Mouse (Mus musculus) c-Kit-positive CD71-positive TER-119-positive erythroid progenitor cells, embryonic 14.5 days (primary cell): ENCODE measurements around the gene Pip5k1b.
A peak's percentile ranks its signal among the peaks of the same experiment; 100 is the strongest.
"Not testable (repeated sequence)": the region's sequence is repeated elsewhere in the genome, so short reads cannot be mapped to it uniquely, and the experiment has no call there.

ENCODE experiments used
- DNase-seq: peaks from one replicate; pipeline ENCODE4 v3.0.0-alpha.2; 2013; ENCODE audit warnings: low spot score

Gene Pip5k1b

GRCm38 (mm10) chr19:24555466-24555903, at the start of gene Pip5k1b:
Gene Pip5k1b, minus strand, starts transcription at chr19:24555872.
- DNase-seq = peak; percentile 61

GRCm38 (mm10) chr19:24604105-24604504, 48.4 kb upstream of the Pip5k1b start:
- no peak for DNase-seq

GRCm38 (mm10) chr19:24603431-24603830, 47.8 kb upstream of the Pip5k1b start:
- DNase-seq = peak; percentile 5

GRCm38 (mm10) chr19:24586726-24587125, 31.1 kb upstream of the Pip5k1b start:
- DNase-seq = no peak

- no peak for DNase-seq
Measured at GRCm38 (mm10) chr19:24585171-24585570, 29.5 kb upstream of the Pip5k1b start.

- no peak for DNase-seq
Measured at GRCm38 (mm10) chr19:24583956-24584355, 28.3 kb upstream of the Pip5k1b start.

GRCm38 (mm10) chr19:24576125-24576524, 20.5 kb upstream of the Pip5k1b start:
- no peak for DNase-seq

GRCm38 (mm10) chr19:24571756-24572181, 16.1 kb upstream of the Pip5k1b start:
- no peak for DNase-seq

GRCm38 (mm10) chr19:24570969-24571368, 15.3 kb upstream of the Pip5k1b start:
- DNase-seq = no peak

- DNase-seq = no peak
Measured at GRCm38 (mm10) chr19:24557456-24557855, 1.8 kb upstream of the Pip5k1b start.

GRCm38 (mm10) chr19:24556585-24556966, 904 bp upstream of the Pip5k1b start:
- DNase-seq = no peak

- DNase-seq = peak; percentile 72
Measured at GRCm38 (mm10) chr19:24555904-24556584, 372 bp upstream of the Pip5k1b start.

- peak; percentile 66 for DNase-seq
Measured at GRCm38 (mm10) chr19:24554911-24555465, 684 bp downstream of the Pip5k1b start.

GRCm38 (mm10) chr19:24554425-24554824, 1.2 kb downstream of the Pip5k1b start:
- no peak for DNase-seq

GRCm38 (mm10) chr19:24553291-24554075, 2.2 kb downstream of the Pip5k1b start:
- DNase-seq = no peak

GRCm38 (mm10) chr19:24552641-24553040, 3.0 kb downstream of the Pip5k1b start:
- not testable (repeated sequence) for DNase-seq

- DNase-seq = no peak
Measured at GRCm38 (mm10) chr19:24551196-24551954, 4.3 kb downstream of the Pip5k1b start.

- no peak for DNase-seq
Measured at GRCm38 (mm10) chr19:24550778-24551177, 4.9 kb downstream of the Pip5k1b start.

GRCm38 (mm10) chr19:24550016-24550415, 5.7 kb downstream of the Pip5k1b start:
- DNase-seq = no peak

GRCm38 (mm10) chr19:24548337-24548736, 7.3 kb downstream of the Pip5k1b start:
- no peak for DNase-seq

- peak; percentile 41 for DNase-seq
Measured at GRCm38 (mm10) chr19:24546153-24546552, 9.5 kb downstream of the Pip5k1b start.
